In genomic region chr11:98905033-98905432, GRCm38 (mm10) we compare ENCODE assay signal across 11 mouse cellular contexts. TPM values are rescaled to one million over a fixed set of nuclear protein-coding genes. Genes with fewer than 3 reads are reported as not detected.
A peak's percentile ranks its signal among the peaks of the same experiment; 100 is the strongest.
DNase-seq lines count a peak whose midpoint lies in the region; ATAC-seq lines count a peak whose summit lies in the region.
"Had no signal": no experiment of that assay in that cellular context is flagged by ENCODE, and none has a peak within 500 bp of the region (broad histone marks: within the 10 kb centered on the region; RNA-seq: fewer than 3 reads in every experiment).

No protein-coding gene starts in this region.

- H3K27ac ChIP-seq in lung, embryonic 15.5 days = peak overlapping the region; percentile 85
- H3K27ac ChIP-seq: forebrain, embryonic 13.5 days had no signal

- no peak overlapping the region for H3K9ac ChIP-seq in lung, embryonic 15.5 days
- H3K9ac ChIP-seq: forebrain, embryonic 13.5 days had no signal

- peak overlapping the region; percentile 34; the same call in 1 of the 2 replicates for H3K4me2 ChIP-seq in lung, embryonic 15.5 days
- H3K4me2 ChIP-seq: forebrain, embryonic 13.5 days had no signal

- peak; percentile 47 for DNase-seq in embryo, embryonic 10 days (ENCODE audit: low spot score)
- DNase-seq in embryo, embryonic 10.5 days (ENCODE audit: low spot score) = no peak
- DNase-seq in urinary bladder, postnatal 25 days (ENCODE audit: low spot score) = peak; percentile 33
- DNase-seq in urinary bladder, postnatal 4 days (ENCODE audit: low spot score in 2 of 2) = no peak
- DNase-seq in right cerebral cortex, postnatal 25 days = no peak
- DNase-seq in right cerebral cortex, postnatal 36 days (ENCODE audit: low spot score in 2 of 2) = no peak
- DNase-seq in B cell, adult 2 months = no peak
- DNase-seq: cerebellum, postnatal 25 days had no signal

- H3K9me3 ChIP-seq in lung, embryonic 15.5 days = no peaks in the 10 kb centered on the region
- H3K9me3 ChIP-seq: forebrain, embryonic 13.5 days had no signal

- H3K4me1 ChIP-seq in lung, embryonic 15.5 days = peaks cover 63% of the 10 kb centered on the region

- no peak overlapping the region for H3K4me3 ChIP-seq in lung, embryonic 15.5 days
- H3K4me3 ChIP-seq: forebrain, embryonic 13.5 days had no signal

- H3K36me3 ChIP-seq in lung, embryonic 15.5 days = peaks cover 18% of the 10 kb centered on the region

- ATAC-seq in lung, embryonic 15.5 days (ENCODE audit: borderline replicate concordance, extremely low read depth, low FRiP score, low TSS enrichment) = peak; percentile 36; the same call in 1 of the 2 replicates
- ATAC-seq: forebrain, embryonic 13.5 days; inflammation-experienced regulatory T-cells, adult 6 months had no signal

- H3K27me3 ChIP-seq in lung, embryonic 15.5 days = no peaks in the 10 kb centered on the region
- H3K27me3 ChIP-seq: forebrain, embryonic 13.5 days had no signal

- WGBS in lung, embryonic 15.5 days = 43% methylated on average over 7 of the region's 7 CpGs

RNA-seq across cellular contexts. Expression of gene Cdc6, which starts 2.6 kb away (rescaled TPM):
- polyA plus RNA-seq in lung, embryonic 15.5 days (2015; fragmentation: Nextera tagmentation; extraction: Ambion mirVana) = 41.3 and 42.5 TPM in 2 replicates

RNA-seq across cellular contexts. Expression of gene Rara, which starts 22.6 kb away (rescaled TPM):
- polyA plus RNA-seq in lung, embryonic 15.5 days (2015; fragmentation: Nextera tagmentation; extraction: Ambion mirVana) = 36.5 and 38.4 TPM in 2 replicates

RNA-seq across cellular contexts. Expression of gene Wipf2, which starts 41.6 kb away (rescaled TPM):
- polyA plus RNA-seq in lung, embryonic 15.5 days (2015; fragmentation: Nextera tagmentation; extraction: Ambion mirVana) = 3.7 and 4.1 TPM in 2 replicates

Comparison
In these comparisons a context has a peak if more than half of its experiments do, and no peak if none do; other contexts are left out.
1. DNase-seq: peak in embryo, embryonic 10 days (single experiment) and urinary bladder, postnatal 25 days (single experiment); none in embryo, embryonic 10.5 days (single experiment), urinary bladder, postnatal 4 days (0 of 2), right cerebral cortex, postnatal 25 days (single experiment), right cerebral cortex, postnatal 36 days (0 of 2) and B cell, adult 2 months (0 of 2).